Mouse (Mus musculus) CH12.LX (cell line): ENCODE results near the gene Kcng3.

Experiments
- CTCF ChIP-seq, 2 experiments: IDR thresholded peaks in 1 of 2; conservative IDR thresholded peaks in 1 of 2; 2 replicates each; pipeline ENCODE4 v1.5.1; 2011 to 2012; ENCODE audit warnings: low read depth in 2 of 2, low read length in 2 of 2, improper control_type of control experiment in 1 of 2, inconsistent platforms in 1 of 2, mild to moderate bottlenecking in 1 of 2, moderate library complexity in 1 of 2
- GABPA ChIP-seq: IDR thresholded peaks from 2 replicates; pipeline ENCODE4 v1.6.1; 2012; ENCODE audit warnings: low read depth, low read length, improper control_type of control experiment, inconsistent platforms; ENCODE audit not compliant: insufficient replicate concordance
- KAT2A ChIP-seq: IDR thresholded peaks from 2 replicates; pipeline ENCODE4 v1.6.1; 2012; ENCODE audit warnings: low read length, improper control_type of control experiment, inconsistent platforms; ENCODE audit not compliant: insufficient replicate concordance
- NELFE ChIP-seq: IDR thresholded peaks from 2 replicates; pipeline ENCODE4 v1.6.1; 2011; ENCODE audit warnings: low read depth, low read length, improper control_type of control experiment
- POLR2A ChIP-seq: IDR thresholded peaks from 2 replicates; pipeline ENCODE4 v1.6.1; 2011; ENCODE audit warnings: low read depth, mild to moderate bottlenecking, improper control_type of control experiment, low read length
- SMC3 ChIP-seq: IDR thresholded peaks from 2 replicates; pipeline ENCODE4 v1.6.1; 2011; ENCODE audit warnings: low read depth, low read length, improper control_type of control experiment
- USF2 ChIP-seq: conservative IDR thresholded peaks from 2 replicates; pipeline ENCODE4 v1.6.1; 2011; ENCODE audit warnings: low read depth, low read length, improper control_type of control experiment
- ZC3H11A ChIP-seq: IDR thresholded peaks from 2 replicates; pipeline ENCODE4 v1.6.1; 2012; ENCODE audit warnings: low read depth, mild to moderate bottlenecking, inconsistent platforms, low read length, improper control_type of control experiment

- no peak for TF ChIP-seq SMC3
- no peak for TF ChIP-seq KAT2A
- no peak for TF ChIP-seq CTCF (conservative IDR thresholded peaks at IDR 0.05 in 1 of 2, IDR thresholded peaks at IDR 0.05 in 1 of 2; ENCODE audit: low read depth in 2 of 2, low read length in 2 of 2)
- TF ChIP-seq POLR2A, result no peak
- TF ChIP-seq NELFE, result no peak
- no peak for TF ChIP-seq USF2
- TF ChIP-seq GABPA, result no peak
- no peak for TF ChIP-seq ZC3H11A
Observed at GRCm38 (mm10) chr17:83630787-83631678, 662 bp downstream of the Kcng3 start.
